Comparison of ENCODE assay signal across 8 mouse cellular contexts in genomic region chr9:62839172-62839770, GRCm38 (mm10). TPM values are rescaled to one million over a fixed set of nuclear protein-coding genes. Genes with fewer than 3 reads are reported as not detected.
DNase-seq lines count a peak whose midpoint lies in the region; ATAC-seq lines count a peak whose summit lies in the region.

No protein-coding gene starts in this region.

- H3K27me3 ChIP-seq in embryonic facial prominence, embryonic 14.5 days (replicated peaks; ENCODE audit: control insufficient read depth, insufficient read depth, low read length): no peaks in the 10 kb centered on the region
- no peaks in the 10 kb centered on the region for H3K27me3 ChIP-seq in intestine, embryonic 16.5 days (replicated peaks; ENCODE audit: control insufficient read depth, insufficient read depth, low read length)

- H3K4me3 ChIP-seq in embryonic facial prominence, embryonic 14.5 days (ENCODE audit: low read depth, low read length): peak overlapping the region; percentile 69
- H3K4me3 ChIP-seq in intestine, embryonic 16.5 days (ENCODE audit: low read length): peak overlapping the region; percentile 64
- H3K4me3 ChIP-seq in macrophage (ENCODE audit: inconsistent target): peak overlapping the region; percentile 80

- peak; percentile 1; the same call in 1 of the 2 replicates for ATAC-seq in embryonic facial prominence, embryonic 14.5 days (ENCODE audit: low read depth)
- peak; percentile 22 for ATAC-seq in intestine, embryonic 16.5 days
- ATAC-seq in inflammation-experienced regulatory T-cells, adult 6 months: no peak
- ATAC-seq in monocyte, adult 5-6 weeks (replicated peaks; ENCODE audit: insufficient number of reproducible peaks, low FRiP score, low TSS enrichment, poor library complexity, severe bottlenecking): no peak

- no peaks in the 10 kb centered on the region for H3K36me3 ChIP-seq in embryonic facial prominence, embryonic 14.5 days (ENCODE audit: control insufficient read depth, insufficient read depth, low read length)
- H3K36me3 ChIP-seq in intestine, embryonic 16.5 days (ENCODE audit: control insufficient read depth, insufficient read depth, low read length): no peaks in the 10 kb centered on the region
- no peaks in the 10 kb centered on the region for H3K36me3 ChIP-seq in macrophage (ENCODE audit: inconsistent target)

- peak overlapping the region; percentile 89 for H3K9ac ChIP-seq in embryonic facial prominence, embryonic 14.5 days (ENCODE audit: low read depth, low read length)
- peak overlapping the region; percentile 81 for H3K9ac ChIP-seq in intestine, embryonic 16.5 days (ENCODE audit: low read depth, low read length)

- peaks cover 10% of the 10 kb centered on the region; the same call in 1 of the 2 replicates for H3K79me2 ChIP-seq in macrophage (ENCODE audit: inconsistent target)

- peaks cover 11% of the 10 kb centered on the region for H3K4me1 ChIP-seq in embryonic facial prominence, embryonic 14.5 days (ENCODE audit: control insufficient read depth, insufficient read depth, low read length)
- H3K4me1 ChIP-seq in intestine, embryonic 16.5 days (ENCODE audit: control insufficient read depth, insufficient read depth, low read length): peaks cover 27% of the 10 kb centered on the region

- peak overlapping the region; percentile 84 for H3K27ac ChIP-seq in embryonic facial prominence, embryonic 14.5 days (replicated peaks; ENCODE audit: low read depth, low read length)
- H3K27ac ChIP-seq in intestine, embryonic 16.5 days (ENCODE audit: low read length): peak overlapping the region; percentile 87
- H3K27ac ChIP-seq in macrophage: peak overlapping the region; percentile 73

- peak; percentile 36 for DNase-seq in thymus, postnatal 25 days
- no peak for DNase-seq in thymus, postnatal 14 days
- DNase-seq in embryonic facial prominence, embryonic 14.5 days (ENCODE audit: low spot score): peak; percentile 41
- no peak for DNase-seq in urinary bladder, postnatal 14 days (ENCODE audit: low spot score)

- WGBS in embryonic facial prominence, embryonic 14.5 days: 10% methylated on average over 14 of the region's 14 CpGs
- WGBS in intestine, embryonic 16.5 days: 10% methylated on average over 14 of the region's 14 CpGs
- 9% methylated on average over 14 of the region's 14 CpGs for WGBS in macrophage (ENCODE audit: missing documents)

- H3K4me2 ChIP-seq in embryonic facial prominence, embryonic 14.5 days (ENCODE audit: low read depth, low read length): peak overlapping the region; percentile 85
- H3K4me2 ChIP-seq in intestine, embryonic 16.5 days (ENCODE audit: low read depth, low read length): peak overlapping the region; percentile 80

- H3K9me3 ChIP-seq in embryonic facial prominence, embryonic 14.5 days (ENCODE audit: control insufficient read depth, low read length): no peaks in the 10 kb centered on the region
- no peaks in the 10 kb centered on the region for H3K9me3 ChIP-seq in intestine, embryonic 16.5 days (ENCODE audit: control insufficient read depth, low read length)

RNA-seq across cellular contexts. Expression of gene Cln6, which starts 0.7 kb away (rescaled TPM):
- polyA plus RNA-seq in embryonic facial prominence, embryonic 14.5 days (2014; fragmentation: Nextera tagmentation; extraction: Ambion mirVana): 19.0 and 20.6 TPM in 2 replicates
- polyA plus RNA-seq in intestine, embryonic 16.5 days (2015; fragmentation: Nextera tagmentation; extraction: Ambion mirVana): 34.9 and 40.2 TPM in 2 replicates
- total RNA-seq in macrophage (2018; cell fraction: chromatin; rRNA removed): 10 to 100 TPM in 11 of 26 experiments, 1 to 10 TPM in 15; 1.2 to 22.2 (median 7.2) TPM
- 10 to 100 TPM; 41.1 to 85.4 (median 62.3) TPM for total RNA-seq in macrophage (2018; cell fraction: cytosol; rRNA removed)
- 10 to 100 TPM in 25 of 26 experiments, 1 to 10 TPM in 1; 8.6 to 68.5 (median 34.7) TPM for total RNA-seq in macrophage (2018; cell fraction: nucleus; rRNA removed)
- polyA plus RNA-seq in macrophage (2018): 44.8 to 72.8 TPM (median 61.4 TPM) in 3 replicates
- 1 to 10 TPM; 7.2 to 9.9 (median 9.7) TPM for polyA plus RNA-seq in inflammation-experienced regulatory T-cells, adult 6 months (2017; shearing (Covaris generic))
- 4.7 to 8.7 TPM (median 6.7 TPM) in 3 replicates for total RNA-seq in monocyte, adult 5-6 weeks (2017)

RNA-seq across cellular contexts. Expression of gene Calml4, which starts 18.6 kb away (rescaled TPM):
- 16.5 and 19.8 TPM in 2 replicates for polyA plus RNA-seq in embryonic facial prominence, embryonic 14.5 days (2014; fragmentation: Nextera tagmentation; extraction: Ambion mirVana)
- 286 and 319 TPM in 2 replicates for polyA plus RNA-seq in intestine, embryonic 16.5 days (2015; fragmentation: Nextera tagmentation; extraction: Ambion mirVana)
- total RNA-seq in macrophage (2018; cell fraction: chromatin; rRNA removed): 1 to 10 TPM in 12 of 26 experiments, under 1 TPM in 2, not detected in 12; 0.29 to 5.3 (median 2.3) TPM
- total RNA-seq in macrophage (2018; cell fraction: cytosol; rRNA removed): 1 to 10 TPM in 13 of 26 experiments, under 1 TPM in 11, not detected in 2; 0.32 to 2.9 (median 1.4) TPM
- 1 to 10 TPM in 15 of 26 experiments, under 1 TPM in 6, not detected in 5; 0.55 to 6.1 (median 1.5) TPM for total RNA-seq in macrophage (2018; cell fraction: nucleus; rRNA removed)
- 0.62 to 1.1 TPM (median 0.63 TPM) in 3 replicates for polyA plus RNA-seq in macrophage (2018)
- polyA plus RNA-seq in inflammation-experienced regulatory T-cells, adult 6 months (2017; shearing (Covaris generic)): under 1 TPM in 1 of 3 experiments, not detected in 2; 0.47 TPM
- 0.48 TPM in 1 of 3 replicates, not detected in the others for total RNA-seq in monocyte, adult 5-6 weeks (2017)

RNA-seq across cellular contexts. Expression of gene Fem1b, which starts 27.5 kb away (rescaled TPM):
- polyA plus RNA-seq in embryonic facial prominence, embryonic 14.5 days (2014; fragmentation: Nextera tagmentation; extraction: Ambion mirVana): 31.8 and 32.0 TPM in 2 replicates
- 12.2 and 12.5 TPM in 2 replicates for polyA plus RNA-seq in intestine, embryonic 16.5 days (2015; fragmentation: Nextera tagmentation; extraction: Ambion mirVana)
- 100 to 1,000 TPM in 6 of 26 experiments, 10 to 100 TPM in 20; 28.9 to 182 (median 61.6) TPM for total RNA-seq in macrophage (2018; cell fraction: chromatin; rRNA removed)
- total RNA-seq in macrophage (2018; cell fraction: cytosol; rRNA removed): 100 to 1,000 TPM in 2 of 26 experiments, 10 to 100 TPM in 24; 28.1 to 118 (median 59.6) TPM
- 100 to 1,000 TPM in 5 of 26 experiments, 10 to 100 TPM in 21; 34.8 to 127 (median 71.2) TPM for total RNA-seq in macrophage (2018; cell fraction: nucleus; rRNA removed)
- 38.2 to 44.0 TPM (median 38.7 TPM) in 3 replicates for polyA plus RNA-seq in macrophage (2018)
- 1 to 10 TPM; 3.8 to 4.1 (median 4.1) TPM for polyA plus RNA-seq in inflammation-experienced regulatory T-cells, adult 6 months (2017; shearing (Covaris generic))
- 17.9 to 19.1 TPM (median 18.0 TPM) in 3 replicates for total RNA-seq in monocyte, adult 5-6 weeks (2017)

Comparison
In these comparisons a context has a peak if more than half of its experiments do, and no peak if none do; other contexts are left out.
1. DNase-seq: peak in thymus, postnatal 25 days (single experiment) and embryonic facial prominence, embryonic 14.5 days (single experiment); none in thymus, postnatal 14 days (single experiment) and urinary bladder, postnatal 14 days (single experiment).
2. ATAC-seq: peak in embryonic facial prominence, embryonic 14.5 days (single experiment) and intestine, embryonic 16.5 days (single experiment); none in inflammation-experienced regulatory T-cells, adult 6 months (single experiment) and monocyte, adult 5-6 weeks (single experiment).
3. RNA of gene Calml4, which starts 18.6 kb away (polyA plus RNA-seq): 286 to 319 TPM in intestine, embryonic 16.5 days; 16.5 to 19.8 TPM in embryonic facial prominence, embryonic 14.5 days, 0.62 to 1.1 TPM in macrophage and 0.47 TPM in inflammation-experienced regulatory T-cells, adult 6 months; every median in the first group is over 10 times any median in the second.
4. Peak in every context shown above with its lines, with median percentiles within 50 percentile points of each other: H3K27ac ChIP-seq and H3K4me3 ChIP-seq.